40 mouse cellular contexts compared by ENCODE assay signal in the genomic region with DNA sequence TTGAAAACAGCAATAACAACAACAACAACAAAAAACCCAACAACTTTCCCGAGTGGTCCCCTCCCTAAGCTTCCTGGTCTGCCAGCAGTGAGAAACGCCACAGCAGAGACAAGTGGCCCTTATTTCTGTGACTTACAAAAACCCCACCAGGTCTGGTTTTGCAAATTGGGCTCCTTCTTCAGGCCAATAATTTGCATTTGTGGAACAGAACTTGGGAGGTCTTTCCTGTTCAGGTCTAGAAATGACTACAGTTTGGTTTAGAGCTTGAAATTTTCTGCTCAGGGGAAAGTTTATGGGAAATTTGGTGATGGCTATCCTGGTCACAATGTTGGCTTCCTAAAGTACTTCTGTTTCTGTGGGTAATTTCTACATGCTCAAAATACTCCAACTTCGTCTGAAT. TPM values are rescaled to one million over a fixed set of nuclear protein-coding genes. Genes with fewer than 3 reads are reported as not detected.
"Had no signal": no experiment of that assay in that cellular context is flagged by ENCODE, and none has a peak within 500 bp of the region (broad histone marks: within the 10 kb centered on the region; RNA-seq: fewer than 3 reads in every experiment).

No protein-coding gene starts in this region.

- H3K36me3 ChIP-seq: heart, embryonic 12.5 days; heart, embryonic 13.5 days; heart, embryonic 15.5 days; hindbrain, embryonic 10.5 days; hindbrain, embryonic 12.5 days; hindbrain, embryonic 13.5 days; hindbrain, embryonic 15.5 days; intestine, embryonic 15.5 days; kidney, embryonic 15.5 days had no signal

- DNase-seq: heart, postnatal 10 days; heart, postnatal 14 days; heart, postnatal 36 days; heart, postnatal 4 days; kidney, adult 11 months; kidney, adult 18-20 months; kidney, adult 2 months; kidney, adult 8-10 months; kidney, adult 9 months; kidney, postnatal 10 days; kidney, postnatal 14 days; kidney, postnatal 25 days; kidney, postnatal 36 days; kidney, postnatal 4 days; layer of hippocampus, adult 9-11 months; layer of hippocampus, postnatal 36 days had no signal

- H3K4me3 ChIP-seq: heart, embryonic 12.5 days; heart, embryonic 13.5 days; heart, embryonic 15.5 days; hindbrain, embryonic 10.5 days; hindbrain, embryonic 12.5 days; hindbrain, embryonic 13.5 days; hindbrain, embryonic 15.5 days; intestine, embryonic 15.5 days; kidney, embryonic 15.5 days; layer of hippocampus, adult 2 months; left cerebral cortex, adult 2 months had no signal

- H3K9me3 ChIP-seq: heart, embryonic 13.5 days; heart, embryonic 15.5 days; hindbrain, embryonic 10.5 days; hindbrain, embryonic 12.5 days; hindbrain, embryonic 13.5 days; hindbrain, embryonic 15.5 days; intestine, embryonic 15.5 days; kidney, embryonic 15.5 days had no signal

- H3K27ac ChIP-seq: heart, embryonic 13.5 days; heart, embryonic 15.5 days; hindbrain, embryonic 10.5 days; hindbrain, embryonic 12.5 days; hindbrain, embryonic 13.5 days; hindbrain, embryonic 14.5 days; hindbrain, embryonic 15.5 days; hindbrain, postnatal 0 days; intestine, embryonic 15.5 days; kidney, embryonic 15.5 days; kidney, postnatal 0 days; layer of hippocampus, adult 2 months; left cerebral cortex, adult 2 months had no signal

- H3K4me2 ChIP-seq: heart, embryonic 11.5 days; heart, embryonic 12.5 days; heart, embryonic 13.5 days; heart, embryonic 15.5 days; hindbrain, embryonic 12.5 days; hindbrain, embryonic 13.5 days; hindbrain, embryonic 14.5 days; hindbrain, embryonic 15.5 days; intestine, embryonic 15.5 days; kidney, embryonic 15.5 days had no signal

- H3K9ac ChIP-seq: heart, embryonic 12.5 days; heart, embryonic 13.5 days; heart, embryonic 15.5 days; hindbrain, embryonic 12.5 days; hindbrain, embryonic 13.5 days; hindbrain, embryonic 14.5 days; hindbrain, embryonic 15.5 days; intestine, embryonic 15.5 days; kidney, embryonic 15.5 days had no signal

- H3K27me3 ChIP-seq: heart, embryonic 12.5 days; heart, embryonic 15.5 days; intestine, embryonic 15.5 days had no signal

RNA-seq across cellular contexts. Expression of gene Erich6, which starts 59.8 kb away (rescaled TPM):
- total RNA-seq: heart, postnatal 25 days; heart, postnatal 36 days; hematopoietic stem cell, adult 5-6 weeks; hindbrain, postnatal 0 days had no signal
- polyA plus RNA-seq: heart, postnatal 0 days; hindbrain, embryonic 10.5 days; inflammation-experienced regulatory T-cells, adult 6 months; intestine, embryonic 15.5 days; intestine, embryonic 16.5 days; intestine, postnatal 0 days; kidney, embryonic 14.5 days; kidney, embryonic 15.5 days; kidney, embryonic 16.5 days; kidney, postnatal 0 days; large intestine, adult 2 months had no signal
